Mouse (Mus musculus): ENCODE data around the gene Tmem106b. TPM values are rescaled to one million over a fixed set of nuclear protein-coding genes. Genes with fewer than 3 reads are reported as not detected.

Gene Tmem106b
- polyA plus RNA-seq, 1 experiment = 49.8 TPM

DNA sequence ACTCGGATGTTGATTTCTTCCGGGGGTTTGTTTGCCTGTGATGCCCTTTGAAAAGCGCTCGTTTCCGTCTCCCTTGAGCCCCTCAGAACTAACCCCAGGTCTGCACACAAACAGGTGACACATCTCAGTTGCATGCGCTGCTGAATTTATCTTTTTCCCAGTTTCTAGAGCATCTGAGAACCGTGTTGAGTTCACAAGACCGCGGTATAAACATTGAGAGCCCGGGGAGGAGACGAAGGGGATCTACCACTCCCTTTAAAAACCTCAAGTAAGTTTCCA, 527 bp downstream of the Tmem106b start:
- H3K4me1 ChIP-seq (ENCODE audit: control insufficient read depth, insufficient read depth, low read length) = peaks cover 2% of the 10 kb centered on the region
- TF ChIP-seq CTCF (IDR thresholded peaks at IDR 0.05; ENCODE audit: extremely low read depth, insufficient read depth, low read length) = no peak
- TF ChIP-seq POLR2A (IDR thresholded peaks at IDR 0.05; ENCODE audit: extremely low read depth, insufficient read depth, low read length) = no peak
- H3K27ac ChIP-seq (ENCODE audit: insufficient read depth, low read length) = peak overlapping the region; percentile 86
- peak overlapping the region; percentile 71 for H3K4me3 ChIP-seq (ENCODE audit: insufficient read depth, low read length)

DNA sequence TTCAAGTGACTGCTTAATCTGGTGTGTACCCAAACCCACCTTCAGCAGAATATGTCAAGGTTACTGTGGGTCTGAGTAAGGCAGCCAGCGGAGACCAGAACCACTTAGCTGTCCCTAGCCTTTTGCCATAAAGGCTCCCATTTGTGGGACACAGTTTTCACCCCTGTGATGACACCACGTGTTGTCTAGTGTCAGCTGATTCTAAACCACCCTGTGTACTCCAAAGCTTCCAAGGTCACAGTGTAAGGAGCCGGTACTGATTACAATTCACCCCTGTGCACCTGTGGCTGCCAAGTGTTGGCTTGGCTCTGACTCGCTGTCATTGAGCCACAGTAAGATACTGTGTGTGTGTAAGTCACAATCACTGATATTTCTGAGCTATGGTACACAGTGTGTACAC, 926 bp downstream of the Tmem106b start:
- Histone ChIP-seq H3K4me3 (ENCODE audit: insufficient read depth, low read length) (peak overlapping the region; percentile 71), H3K27ac (ENCODE audit: insufficient read depth, low read length) (no peak overlapping the region), H3K4me1 (ENCODE audit: control insufficient read depth, insufficient read depth, low read length) (peaks cover 2% of the 10 kb centered on the region)
- TF ChIP-seq CTCF (IDR thresholded peaks at IDR 0.05; ENCODE audit: extremely low read depth, insufficient read depth, low read length) (no peak), POLR2A (IDR thresholded peaks at IDR 0.05; ENCODE audit: extremely low read depth, insufficient read depth, low read length) (no peak)

DNA sequence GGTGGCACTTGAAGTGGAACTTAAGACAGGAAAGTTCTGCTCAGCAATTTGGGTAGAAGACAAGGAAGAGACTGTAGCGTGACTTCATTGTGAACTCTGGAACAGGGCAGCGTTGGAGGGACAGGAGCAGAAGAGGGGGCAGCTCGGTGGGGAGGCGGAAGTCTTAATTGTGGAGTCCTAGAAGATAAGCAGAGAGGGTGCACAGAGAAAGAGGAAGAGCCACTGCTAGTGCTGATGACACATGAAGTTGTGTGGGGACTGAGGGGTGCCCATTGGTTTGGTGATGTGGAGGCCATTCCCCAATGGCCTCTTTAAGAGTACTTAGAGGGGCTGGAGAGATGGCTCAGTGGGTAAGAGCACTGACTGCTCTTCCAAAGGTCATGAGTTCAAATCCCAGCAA, 3.5 kb downstream of the Tmem106b start:
- TF ChIP-seq POLR2A (IDR thresholded peaks at IDR 0.05; ENCODE audit: extremely low read depth, insufficient read depth, low read length) (no peak), CTCF (IDR thresholded peaks at IDR 0.05; ENCODE audit: extremely low read depth, insufficient read depth, low read length) (no peak)
- no peak overlapping the region for H3K4me3 ChIP-seq (ENCODE audit: insufficient read depth, low read length)
- peaks cover 2% of the 10 kb centered on the region for H3K4me1 ChIP-seq (ENCODE audit: control insufficient read depth, insufficient read depth, low read length)
- H3K27ac ChIP-seq (ENCODE audit: insufficient read depth, low read length) = no peak overlapping the region

DNA sequence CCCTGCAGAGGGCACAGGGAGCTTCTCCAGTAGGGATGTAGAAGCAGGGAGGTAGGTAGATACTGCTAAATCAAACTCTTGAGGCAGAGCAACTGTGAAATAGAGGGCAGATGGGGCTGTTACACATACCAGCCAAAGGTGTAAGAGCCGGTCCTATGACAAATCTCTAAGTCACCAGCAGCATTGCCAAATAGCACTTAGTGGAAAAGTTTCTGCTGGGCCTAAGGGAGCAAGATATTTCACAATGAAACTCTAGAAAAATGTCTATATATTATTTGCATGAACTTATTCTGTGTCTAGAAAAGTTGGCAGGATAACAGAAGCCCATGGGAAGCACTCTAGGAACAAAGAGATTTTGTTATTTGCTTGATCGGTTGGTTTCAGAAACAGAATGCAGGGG, 4.3 kb downstream of the Tmem106b start:
- peaks cover 2% of the 10 kb centered on the region for H3K4me1 ChIP-seq (ENCODE audit: control insufficient read depth, insufficient read depth, low read length)
- TF ChIP-seq CTCF (IDR thresholded peaks at IDR 0.05; ENCODE audit: extremely low read depth, insufficient read depth, low read length) (no peak), POLR2A (IDR thresholded peaks at IDR 0.05; ENCODE audit: extremely low read depth, insufficient read depth, low read length) (no peak)
- no peak overlapping the region for H3K4me3 ChIP-seq (ENCODE audit: insufficient read depth, low read length)
- H3K27ac ChIP-seq (ENCODE audit: insufficient read depth, low read length) = no peak overlapping the region

DNA sequence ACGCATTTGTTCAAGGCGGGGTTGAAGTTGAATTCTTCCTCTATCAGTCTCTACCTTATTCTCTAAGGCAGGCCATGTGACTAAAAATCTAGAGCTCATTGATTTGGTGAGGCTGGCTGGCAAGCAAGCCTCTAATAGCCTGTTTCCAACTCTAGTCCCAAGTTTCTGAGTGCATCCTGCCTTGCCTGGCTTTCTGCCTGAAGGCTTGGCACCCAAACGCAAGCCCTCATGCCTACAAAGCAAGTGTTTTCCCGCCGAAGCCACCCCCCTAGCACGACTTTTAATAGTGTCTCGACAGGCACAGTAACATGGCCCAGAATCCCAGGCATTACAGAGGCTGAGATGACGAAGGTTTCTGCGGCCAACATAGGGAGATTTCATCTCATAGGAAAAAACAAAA, 13.3 kb downstream of the Tmem106b start:
- H3K4me3 ChIP-seq (ENCODE audit: insufficient read depth, low read length) = no peak overlapping the region
- no peak overlapping the region for H3K27ac ChIP-seq (ENCODE audit: insufficient read depth, low read length)
- TF ChIP-seq POLR2A (IDR thresholded peaks at IDR 0.05; ENCODE audit: extremely low read depth, insufficient read depth, low read length) = no peak
- TF ChIP-seq CTCF (IDR thresholded peaks at IDR 0.05; ENCODE audit: extremely low read depth, insufficient read depth, low read length) = no peak
- no peaks in the 10 kb centered on the region for H3K4me1 ChIP-seq (ENCODE audit: control insufficient read depth, insufficient read depth, low read length)

DNA sequence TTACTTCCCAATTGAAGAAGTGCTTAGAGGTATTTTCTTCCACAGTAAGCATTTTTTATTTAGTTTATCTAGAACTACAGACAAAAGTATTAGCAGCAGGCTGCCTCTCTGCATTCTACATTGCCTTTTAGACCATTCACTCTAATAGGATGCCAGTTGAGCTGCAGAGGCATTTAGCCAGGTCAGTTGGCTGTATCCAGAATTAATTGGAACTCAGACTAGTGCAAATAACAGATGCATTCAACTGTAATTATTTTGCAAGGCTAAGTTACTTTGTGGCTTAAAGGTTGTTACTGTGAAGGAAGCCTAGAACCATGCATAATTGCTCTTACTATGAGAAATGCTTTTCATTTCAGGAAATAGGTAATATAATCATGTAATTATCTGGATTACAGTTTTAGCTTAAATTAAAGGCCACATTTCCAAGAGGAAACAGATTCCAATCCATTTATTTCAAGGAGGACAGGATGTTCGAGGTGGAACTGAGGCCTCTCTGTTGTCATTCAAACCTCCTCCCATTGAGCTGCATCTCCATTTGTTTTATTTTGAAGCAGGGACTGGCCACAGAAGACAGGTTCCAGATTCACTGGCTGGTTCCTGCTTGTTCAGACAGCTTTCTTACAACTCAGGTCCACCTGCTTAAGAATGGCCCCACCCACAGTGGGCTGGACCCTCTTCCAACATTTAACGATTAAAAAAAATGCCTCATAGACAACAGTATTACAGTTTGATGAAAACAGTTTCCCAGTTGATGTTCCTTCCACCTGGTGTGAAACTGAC, 27.3 kb downstream of the Tmem106b start:
- no peak overlapping the region for H3K4me3 ChIP-seq (ENCODE audit: insufficient read depth, low read length)
- TF ChIP-seq POLR2A (IDR thresholded peaks at IDR 0.05; ENCODE audit: extremely low read depth, insufficient read depth, low read length) (no peak), CTCF (IDR thresholded peaks at IDR 0.05; ENCODE audit: extremely low read depth, insufficient read depth, low read length) (no peak)
- H3K27ac ChIP-seq (ENCODE audit: insufficient read depth, low read length) = no peak overlapping the region
- H3K4me1 ChIP-seq (ENCODE audit: control insufficient read depth, insufficient read depth, low read length) = no peaks in the 10 kb centered on the region

DNA sequence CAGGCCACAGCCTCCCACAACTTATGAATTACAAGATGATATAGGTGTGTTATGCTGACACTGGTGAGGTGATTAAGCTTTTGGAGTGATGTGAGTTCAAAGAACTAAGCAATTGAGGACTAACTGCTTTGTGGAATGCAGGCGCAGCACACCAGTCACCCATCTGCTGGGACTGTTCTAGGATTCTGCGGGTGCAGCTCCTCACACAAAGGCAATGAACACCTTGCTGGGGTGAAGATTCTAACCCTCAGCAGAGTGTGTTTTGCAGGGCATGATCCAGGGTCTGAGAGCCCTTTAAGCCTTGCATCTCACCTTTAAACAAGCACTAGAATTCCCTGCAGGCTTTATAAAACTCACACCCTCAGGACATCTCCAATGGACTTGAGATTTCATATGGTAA, 30.6 kb downstream of the Tmem106b start:
- Histone ChIP-seq H3K27ac (ENCODE audit: insufficient read depth, low read length) (no peak overlapping the region), H3K4me3 (ENCODE audit: insufficient read depth, low read length) (no peak overlapping the region), H3K4me1 (ENCODE audit: control insufficient read depth, insufficient read depth, low read length) (no peaks in the 10 kb centered on the region)
- TF ChIP-seq POLR2A (IDR thresholded peaks at IDR 0.05; ENCODE audit: extremely low read depth, insufficient read depth, low read length) (no peak), CTCF (IDR thresholded peaks at IDR 0.05; ENCODE audit: extremely low read depth, insufficient read depth, low read length) (no peak)

DNA sequence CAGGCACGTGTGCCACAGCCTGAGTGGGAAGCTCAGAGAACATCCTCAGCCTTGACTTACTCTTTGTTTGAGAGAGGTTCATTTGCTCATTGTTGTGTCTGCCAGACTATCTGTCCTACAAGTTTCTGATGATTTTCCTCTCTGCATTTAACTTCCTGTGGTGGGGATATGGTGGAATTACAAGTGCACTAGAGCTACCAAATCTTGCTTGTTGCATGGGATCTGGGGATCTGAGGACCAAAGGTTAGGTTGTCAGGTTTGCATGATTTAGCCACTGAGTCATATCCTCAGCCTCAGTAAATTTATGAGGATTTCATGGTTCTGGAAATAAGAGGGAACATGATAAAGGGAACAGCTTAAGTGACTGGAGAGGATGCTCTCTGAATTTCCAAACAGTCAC, 39.1 kb downstream of the Tmem106b start:
- no peaks in the 10 kb centered on the region for H3K4me1 ChIP-seq (ENCODE audit: control insufficient read depth, insufficient read depth, low read length)
- H3K4me3 ChIP-seq (ENCODE audit: insufficient read depth, low read length) = no peak overlapping the region
- TF ChIP-seq POLR2A (IDR thresholded peaks at IDR 0.05; ENCODE audit: extremely low read depth, insufficient read depth, low read length) (no peak), CTCF (IDR thresholded peaks at IDR 0.05; ENCODE audit: extremely low read depth, insufficient read depth, low read length) (no peak)
- no peak overlapping the region for H3K27ac ChIP-seq (ENCODE audit: insufficient read depth, low read length)

DNA sequence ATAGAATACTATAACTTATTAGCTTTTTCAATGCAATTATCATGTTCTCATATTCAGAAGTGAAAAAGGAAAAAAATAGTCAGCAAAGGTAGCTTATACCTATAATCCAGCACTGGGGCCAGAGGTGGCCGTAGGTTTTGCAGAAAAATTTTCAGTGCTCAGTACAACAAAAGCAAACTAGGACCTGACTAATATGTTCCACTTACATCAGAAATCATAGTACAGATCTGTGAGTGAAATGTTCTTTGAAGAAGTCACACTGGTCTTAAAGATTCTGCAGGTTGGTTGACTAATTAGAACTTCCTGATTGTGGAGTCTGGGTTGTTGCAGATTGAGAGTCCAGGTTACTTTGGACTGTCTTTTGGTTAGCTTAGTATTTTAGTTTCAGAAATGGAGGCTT, 67.7 kb downstream of the Tmem106b start:
- TF ChIP-seq POLR2A (IDR thresholded peaks at IDR 0.05; ENCODE audit: extremely low read depth, insufficient read depth, low read length) = no peak
- no peak for TF ChIP-seq CTCF (IDR thresholded peaks at IDR 0.05; ENCODE audit: extremely low read depth, insufficient read depth, low read length)
- no peak overlapping the region for H3K4me3 ChIP-seq (ENCODE audit: insufficient read depth, low read length)
- no peak overlapping the region for H3K27ac ChIP-seq (ENCODE audit: insufficient read depth, low read length)
- H3K4me1 ChIP-seq (ENCODE audit: control insufficient read depth, insufficient read depth, low read length) = no peaks in the 10 kb centered on the region

Other genes starting within 250 kb of the Tmem106b start
- not detected in 2 replicates for gene Vwde, start 155.2 kb downstream of the Tmem106b start, polyA plus RNA-seq (2012; rRNA removed)

Data from cortical plate, adult 2 months (tissue).